Mouse (Mus musculus) gonadal fat pad, adult 2 months (tissue): Measurements from ENCODE around the gene Coa6. TPM values are rescaled to one million over a fixed set of nuclear protein-coding genes. Genes with fewer than 3 reads are reported as not detected.
A peak's percentile ranks its signal among the peaks of the same experiment; 100 is the strongest.
"Not testable (repeated sequence)": the region's sequence is repeated elsewhere in the genome, so short reads cannot be mapped to it uniquely, and the experiment has no call there.

ENCODE experiments used
- DNase-seq: peaks from one replicate; pipeline ENCODE4 v3.0.0-alpha.2; 2012; ENCODE audit warnings: low read depth
- polyA plus RNA-seq: library from polyadenylated mRNA; depleted of rRNA; stranded (reverse); fragments of >200 nt; gene quantifications from 2 replicates; pipeline ENCODE4 v1.2.3, GENCODE M21; 2012; rRNA removed

The Coa6 gene
- polyA plus RNA-seq, result 32.4 and 33.4 TPM in 2 replicates

DNA sequence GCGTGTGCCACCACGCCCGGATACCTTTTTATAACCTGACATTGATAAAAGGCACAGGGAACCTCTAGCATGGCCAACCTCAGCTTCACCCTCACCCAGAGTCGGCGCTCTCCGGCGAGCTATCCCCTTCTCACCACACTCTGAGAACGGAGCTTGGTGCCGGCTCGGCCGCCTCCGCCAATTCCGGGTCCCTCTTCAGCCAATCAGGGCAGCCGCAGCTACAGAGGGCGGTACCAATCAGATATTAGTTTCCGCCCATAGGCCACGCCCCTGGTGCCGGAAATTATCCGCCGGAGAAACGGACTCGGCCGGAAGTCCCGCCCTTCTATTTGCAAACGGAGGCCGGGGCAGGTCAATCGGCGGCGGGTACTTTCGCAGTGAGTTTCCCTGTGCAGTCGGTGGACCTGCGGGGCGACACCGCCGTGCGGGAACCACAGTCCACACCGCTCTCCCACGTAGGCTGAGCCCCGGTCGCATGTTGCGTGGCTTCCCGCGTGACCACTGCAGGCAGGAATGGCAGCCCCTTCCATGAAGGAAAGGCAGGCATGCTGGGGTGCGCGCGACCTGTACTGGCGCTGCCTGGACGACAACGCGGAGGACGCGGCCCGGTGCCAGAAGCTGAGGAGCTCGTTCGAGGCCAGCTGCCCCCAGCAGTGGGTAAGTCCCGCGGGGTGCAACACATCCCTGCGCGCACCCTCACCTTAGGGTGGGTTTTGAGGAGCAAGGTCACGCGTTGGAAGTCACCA lies at the start of gene Coa6:
TSS of gene Coa6 (plus strand) at position 342 of the 746 bp plus-strand sequence.
- DNase-seq, result peak; percentile 60

DNA sequence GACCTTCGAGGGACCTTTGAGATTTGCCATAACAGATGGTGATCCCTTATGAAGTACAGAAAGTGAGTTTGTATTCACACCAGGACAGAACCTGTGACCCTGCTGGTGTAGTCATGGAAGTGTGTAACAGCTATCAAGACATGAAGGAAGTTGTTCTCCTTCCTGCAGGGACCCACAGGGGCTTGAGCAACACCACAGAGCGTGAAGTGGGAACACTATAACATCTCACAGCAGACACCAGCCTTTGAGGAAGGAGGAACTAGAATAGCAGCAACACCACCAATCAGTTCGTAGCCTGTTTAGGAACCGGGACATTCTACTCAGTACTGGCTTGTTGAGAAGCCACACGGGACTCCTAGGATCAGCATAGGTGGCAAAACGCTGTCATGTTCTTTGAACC lies 42.7 kb upstream of the Coa6 start:
- DNase-seq, result no peak

DNA sequence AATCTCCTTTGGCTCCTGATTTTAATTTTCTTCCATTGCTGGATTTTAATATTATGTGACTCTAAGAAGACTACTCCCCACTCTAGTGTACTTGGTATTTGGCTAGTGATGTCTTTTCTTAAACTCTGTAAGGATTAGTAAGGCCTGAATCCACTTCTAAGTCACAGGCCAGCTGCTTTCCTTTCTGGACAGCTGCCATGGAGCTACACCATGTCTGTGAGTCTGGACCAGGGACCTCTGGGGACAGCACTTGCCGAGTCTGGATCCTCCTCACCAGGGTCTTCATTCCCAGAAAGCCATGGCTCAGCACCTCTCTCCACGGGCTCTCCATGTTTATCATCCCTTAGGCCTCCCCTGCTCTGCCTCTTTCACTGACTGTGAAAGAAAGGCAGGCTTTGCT lies 42.2 kb upstream of the Coa6 start:
- DNase-seq, result no peak

DNA sequence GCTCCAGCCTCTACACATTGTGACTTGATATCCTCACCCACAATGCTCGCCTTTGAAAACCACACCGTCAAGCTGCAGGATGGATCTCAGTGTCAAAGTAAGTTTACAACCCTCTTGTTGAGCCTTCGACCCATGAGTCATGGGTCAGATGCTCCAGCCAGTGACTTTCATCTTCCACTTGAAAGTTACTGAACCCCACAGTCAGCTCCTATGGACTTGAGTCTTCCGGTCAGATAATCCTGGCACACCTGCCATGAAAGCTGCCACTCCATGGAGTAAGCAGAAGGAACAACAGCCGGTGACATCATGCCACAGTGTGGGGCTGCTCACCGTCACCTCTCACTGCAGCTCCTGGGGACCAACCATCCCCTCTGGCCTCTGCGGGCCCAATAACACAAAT lies 41.0 kb upstream of the Coa6 start:
- no peak for DNase-seq

DNA sequence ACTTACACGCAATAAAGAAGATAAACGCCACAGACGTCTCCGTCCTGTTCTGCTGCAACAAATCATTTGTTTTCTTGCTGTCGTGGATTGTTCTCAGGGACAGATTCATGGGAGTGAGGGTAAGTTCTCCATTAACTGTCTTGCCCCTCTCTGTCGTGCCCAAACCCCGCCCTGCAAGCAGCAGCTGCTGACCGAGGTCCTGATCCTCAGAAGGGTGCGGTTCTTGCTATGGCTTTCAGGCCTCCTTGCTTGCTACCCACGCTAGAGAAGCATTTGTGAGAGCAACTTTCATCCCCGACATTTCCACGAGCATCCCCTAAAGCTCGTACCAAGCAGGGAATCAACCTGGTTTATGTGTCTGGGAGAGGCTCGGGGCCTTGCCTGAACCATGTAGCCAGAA lies 40.1 kb upstream of the Coa6 start:
- DNase-seq, result no peak

DNA sequence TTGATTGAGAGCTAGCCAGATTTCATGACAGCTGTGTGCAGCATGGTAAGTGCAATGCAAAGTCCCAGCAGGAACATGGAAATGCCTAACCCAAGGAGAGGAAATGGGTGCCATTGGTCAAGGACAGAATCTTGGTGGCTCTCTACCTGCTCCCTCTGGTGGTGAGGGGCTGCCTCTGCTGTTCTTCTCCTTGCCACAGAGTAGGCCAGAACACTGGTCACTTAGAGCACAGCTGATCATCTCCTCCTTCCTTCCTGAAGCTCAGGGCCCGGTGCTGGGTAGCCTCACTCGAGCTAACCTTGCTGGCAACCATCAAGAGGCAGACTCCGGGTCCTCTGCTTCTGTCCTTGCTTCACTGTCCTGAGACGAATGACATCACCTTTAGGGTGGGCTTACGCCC lies 39.6 kb upstream of the Coa6 start:
- no peak for DNase-seq

DNA sequence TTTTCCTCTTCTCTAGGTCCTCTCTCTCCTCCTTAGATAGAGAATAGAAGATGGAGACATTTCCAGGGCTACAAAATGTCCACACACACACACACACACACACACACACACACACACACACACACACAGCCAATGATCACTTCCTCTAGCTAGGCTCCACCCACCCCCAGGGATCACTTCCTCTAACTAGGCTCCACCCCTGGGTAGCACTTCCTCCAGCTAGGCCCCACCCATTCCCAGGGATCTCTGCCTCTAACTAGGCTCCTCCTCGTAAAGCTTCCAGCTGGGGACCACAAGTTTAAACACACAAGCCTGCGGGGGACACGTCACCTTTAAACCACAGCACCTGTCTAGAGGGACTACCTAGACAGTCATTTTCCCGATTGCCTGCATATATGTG lies 34.7 kb upstream of the Coa6 start:
- no peak for DNase-seq

DNA sequence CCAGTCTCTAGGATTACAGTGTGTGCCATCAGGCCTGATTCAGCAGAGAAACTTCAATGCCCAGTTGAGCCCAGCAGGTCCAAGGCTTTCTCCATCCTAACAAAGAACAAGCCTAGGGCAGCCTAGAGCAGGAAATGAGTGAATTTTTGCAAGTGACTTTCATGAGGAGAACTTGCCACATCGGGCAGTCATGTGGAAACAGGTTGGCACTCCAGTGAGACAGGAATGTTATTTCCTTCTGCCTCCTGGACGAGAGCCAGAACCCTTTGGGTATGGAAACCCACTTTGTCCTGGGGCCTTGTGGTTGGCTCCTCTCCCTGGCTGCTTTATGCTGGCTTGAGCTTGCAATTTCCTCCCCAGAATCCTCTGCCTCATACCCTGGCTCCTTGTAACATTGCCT lies 30.8 kb upstream of the Coa6 start:
- DNase-seq, result peak; percentile 60

DNA sequence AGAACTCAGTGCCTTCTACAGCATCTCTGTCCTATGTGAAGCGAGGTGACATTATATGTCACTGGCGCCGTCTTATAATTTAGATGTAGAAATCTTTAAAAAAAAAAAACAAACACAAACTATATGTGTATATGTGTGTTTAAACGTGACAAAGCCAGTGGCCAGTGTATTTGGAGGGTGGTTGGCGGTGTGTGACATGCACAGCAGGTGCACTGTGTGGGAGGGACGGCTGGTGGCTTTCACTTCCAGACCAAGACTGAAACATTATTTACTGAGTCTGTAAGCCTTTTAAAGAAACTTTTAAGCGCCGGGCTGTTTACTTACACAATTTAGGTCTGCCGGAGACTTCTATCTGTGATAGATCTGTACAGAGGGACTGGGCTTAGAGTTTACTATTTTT lies 26.9 kb upstream of the Coa6 start:
- no peak for DNase-seq

DNA sequence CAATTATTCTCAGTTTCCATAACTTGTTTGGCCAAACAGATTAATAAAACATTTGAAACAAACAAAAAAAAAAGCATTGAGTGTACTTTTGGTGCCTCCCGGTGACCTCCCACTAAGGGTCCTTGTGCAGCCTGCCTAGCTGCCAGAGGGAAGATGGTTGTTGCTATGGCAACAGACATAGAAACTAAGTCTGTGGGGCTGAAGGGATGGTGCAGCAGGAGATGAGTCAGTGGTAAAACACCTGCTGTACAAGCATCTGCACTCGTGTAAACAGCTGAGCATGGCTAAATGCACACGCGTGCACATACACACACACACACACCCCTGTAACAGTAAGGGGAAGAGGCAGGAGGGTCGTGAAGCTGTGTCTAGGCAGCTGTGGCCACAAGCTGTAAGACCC lies 26.4 kb upstream of the Coa6 start:
- no peak for DNase-seq

DNA sequence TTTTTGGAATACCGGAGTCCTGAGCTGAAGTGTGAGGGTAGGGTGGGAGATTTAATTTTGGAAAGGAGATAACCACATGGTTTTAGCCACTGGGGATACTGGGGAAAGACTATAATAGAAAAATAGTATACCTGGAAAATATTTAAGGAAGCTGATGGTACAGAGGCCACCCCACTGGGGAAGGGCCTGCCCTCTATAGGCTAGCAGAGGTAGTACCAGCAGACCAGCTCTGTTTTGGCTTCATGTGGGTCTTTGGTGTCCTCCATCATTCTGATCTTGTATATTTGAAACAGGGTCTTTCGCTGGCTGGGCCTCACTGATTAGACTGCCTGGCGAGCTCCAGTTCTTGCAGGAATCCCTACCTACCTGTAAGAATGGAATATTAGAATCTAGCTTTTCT lies 24.0 kb upstream of the Coa6 start:
- DNase-seq, result no peak

DNA sequence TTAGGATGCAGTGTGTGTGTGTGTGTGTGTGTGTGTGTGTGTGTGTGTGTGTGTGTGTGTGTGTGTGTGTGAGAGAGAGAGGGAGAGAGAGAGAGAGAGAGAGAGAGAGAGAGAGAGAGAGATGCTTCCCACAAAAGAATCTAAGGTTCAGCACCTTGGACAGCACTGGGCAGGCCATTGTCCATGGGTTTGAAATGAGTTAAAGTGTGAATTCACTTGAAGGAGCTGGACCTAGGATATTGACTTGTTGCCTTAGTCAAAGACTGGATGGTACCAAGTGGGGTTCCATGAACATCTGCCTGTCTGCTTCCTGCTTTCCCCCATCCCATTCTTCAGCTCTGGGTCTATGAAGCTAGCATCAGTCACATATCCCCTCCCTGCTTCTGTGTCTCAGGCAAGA lies 17.8 kb upstream of the Coa6 start:
- DNase-seq, result not testable (repeated sequence)

DNA sequence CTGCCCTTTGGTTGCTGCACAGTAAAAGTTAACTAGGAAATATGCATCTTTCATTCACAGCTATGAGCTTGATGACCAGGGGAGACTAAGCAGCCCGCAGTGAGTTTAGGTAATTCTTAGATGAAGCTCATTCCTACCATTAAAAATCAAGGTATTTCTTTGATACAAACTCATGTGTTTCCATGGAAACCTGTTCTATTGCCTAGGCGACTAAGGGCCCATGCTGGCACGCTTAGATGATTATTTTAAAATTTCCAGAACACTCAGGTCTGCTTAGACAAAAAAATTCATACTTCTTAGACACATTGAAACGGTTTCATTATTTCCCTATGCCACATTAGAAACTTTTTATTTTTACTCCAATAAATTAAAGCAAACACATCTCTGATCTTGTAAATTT lies 17.3 kb upstream of the Coa6 start:
- DNase-seq, result no peak

DNA sequence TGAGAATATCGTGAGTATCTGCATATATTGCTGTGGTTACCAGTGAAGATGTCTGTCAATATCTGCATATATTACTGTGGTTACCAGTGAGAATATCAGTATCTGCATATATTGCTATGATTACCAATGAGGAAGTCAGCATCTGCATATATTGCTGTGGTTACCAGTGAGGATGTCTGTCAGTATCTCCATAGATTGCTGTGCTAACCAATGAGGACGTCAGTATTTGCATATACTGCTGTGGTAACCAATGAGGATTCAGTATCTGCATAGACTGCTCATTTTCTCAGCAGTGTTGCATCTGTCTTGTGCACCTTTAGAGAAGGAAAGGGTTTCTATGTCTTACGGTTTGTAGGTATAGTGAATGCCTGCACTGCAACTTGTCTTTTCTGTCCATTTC lies 1.5 kb upstream of the Coa6 start:
- no peak for DNase-seq

DNA sequence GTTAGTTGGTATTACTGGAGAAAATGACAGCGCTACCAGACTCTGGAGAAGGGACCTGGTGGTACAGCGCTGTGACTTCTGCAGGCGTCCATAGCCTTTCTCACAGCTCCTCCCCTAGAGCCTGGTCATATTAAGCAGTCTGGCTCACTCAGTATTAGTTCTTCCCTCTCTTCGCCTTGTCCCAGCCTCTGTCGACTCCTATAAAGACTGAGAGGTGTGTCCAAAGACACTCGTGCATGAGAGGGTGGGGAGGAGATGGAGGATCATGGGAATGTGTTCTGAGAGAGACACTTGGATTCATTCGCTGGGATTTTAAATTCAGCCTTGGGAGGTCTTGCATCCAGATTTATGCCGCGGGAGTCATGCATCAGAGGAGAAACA lies 595 bp downstream of the Coa6 start:
- DNase-seq, result no peak

DNA sequence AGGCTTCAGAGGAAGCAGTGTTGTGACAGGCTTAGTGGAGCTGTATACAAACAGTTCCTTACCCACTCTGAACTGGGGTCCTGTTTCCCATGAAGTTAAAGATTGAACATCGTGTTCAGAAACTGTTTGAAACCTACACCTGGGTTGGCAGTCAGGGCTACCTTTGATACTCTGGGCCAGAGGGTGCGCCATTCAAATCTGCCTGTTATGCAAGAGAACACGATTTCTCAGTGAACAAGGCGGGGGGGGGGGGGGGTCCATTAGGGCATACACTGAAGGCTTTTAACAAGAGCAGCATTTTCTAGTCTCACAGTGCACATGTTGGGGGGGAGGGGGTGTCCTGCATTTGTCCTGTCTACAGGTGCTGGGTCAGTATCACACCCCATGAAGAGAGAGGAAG lies 1.8 kb downstream of the Coa6 start:
- DNase-seq, result no peak

DNA sequence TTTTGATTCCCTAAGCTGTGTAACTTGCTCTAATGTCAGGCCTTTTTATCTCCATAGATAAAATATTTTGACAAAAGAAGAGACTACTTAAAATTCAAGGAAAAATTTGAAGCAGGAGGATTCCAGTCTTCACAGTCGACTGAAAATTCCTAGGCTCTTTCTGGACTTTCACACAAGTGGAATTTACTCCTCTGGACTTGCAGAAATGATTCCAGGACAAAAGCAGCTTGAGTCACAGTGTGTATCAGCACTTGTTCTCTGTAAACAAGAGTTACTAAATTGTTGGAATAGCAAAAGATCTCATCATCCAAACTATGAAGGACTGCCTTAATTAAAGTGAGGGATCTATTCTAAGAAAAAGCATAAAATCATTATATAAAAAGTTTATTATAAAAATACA lies 2.6 kb downstream of the Coa6 start:
- no peak for DNase-seq

DNA sequence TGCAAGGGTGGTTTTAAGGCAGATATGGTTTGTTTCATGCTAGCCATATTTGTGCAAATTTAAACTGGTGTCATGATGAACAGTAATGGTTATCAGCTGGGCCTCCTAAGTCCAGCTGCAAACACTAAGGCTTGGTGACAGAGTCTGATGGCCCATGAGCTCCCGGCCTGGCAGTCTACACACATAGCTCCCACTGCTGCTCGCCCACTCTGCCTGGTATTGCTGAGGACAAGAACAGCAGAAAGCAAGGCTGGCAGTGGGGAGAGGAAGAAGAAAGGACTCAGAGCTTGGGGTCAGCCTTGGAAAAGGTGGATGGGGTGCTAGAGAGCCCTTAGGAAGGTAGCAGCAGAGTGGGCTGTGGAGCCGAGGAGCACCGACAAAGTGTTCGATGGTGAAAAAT lies 7.3 kb downstream of the Coa6 start:
- no peak for DNase-seq

DNA sequence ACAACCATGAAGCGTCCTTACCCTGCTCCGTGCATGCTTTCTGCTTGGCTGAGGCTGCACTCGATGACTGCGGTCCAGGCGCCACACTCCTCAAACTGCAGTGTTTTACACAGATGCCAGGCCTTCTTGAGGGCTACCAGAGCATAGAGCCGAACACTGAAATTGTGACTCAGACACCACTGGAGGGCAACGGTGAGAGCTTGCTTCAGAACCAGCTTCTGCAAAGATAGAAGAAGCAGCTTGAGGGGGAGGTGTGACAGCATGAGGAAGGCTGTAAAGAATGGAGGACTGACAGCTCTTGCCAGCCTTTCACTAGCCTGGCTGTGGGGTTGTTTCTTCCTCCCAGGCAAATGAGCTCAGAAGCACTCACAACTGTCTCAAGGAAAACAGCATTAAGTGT lies 11.5 kb downstream of the Coa6 start:
- DNase-seq, result no peak

DNA sequence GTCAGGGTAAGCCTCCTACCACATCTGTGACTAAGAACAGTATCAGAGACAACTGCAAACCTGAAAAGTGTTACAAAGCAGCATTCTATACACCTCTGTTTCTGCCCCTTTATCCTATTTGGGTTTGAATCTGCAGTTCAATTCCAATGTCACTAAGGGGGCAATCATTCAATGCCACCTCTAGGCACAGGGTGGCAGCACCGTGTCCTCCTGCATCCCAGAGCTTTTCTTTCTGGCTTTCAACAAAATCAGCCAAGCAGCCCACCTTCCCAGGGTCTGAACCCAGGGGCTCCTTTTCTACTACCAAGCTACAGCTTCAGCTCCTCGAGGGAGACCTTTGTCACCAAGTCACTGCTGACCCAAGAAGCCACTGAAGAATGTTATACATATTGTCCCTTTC lies 16.6 kb downstream of the Coa6 start:
- no peak for DNase-seq

DNA sequence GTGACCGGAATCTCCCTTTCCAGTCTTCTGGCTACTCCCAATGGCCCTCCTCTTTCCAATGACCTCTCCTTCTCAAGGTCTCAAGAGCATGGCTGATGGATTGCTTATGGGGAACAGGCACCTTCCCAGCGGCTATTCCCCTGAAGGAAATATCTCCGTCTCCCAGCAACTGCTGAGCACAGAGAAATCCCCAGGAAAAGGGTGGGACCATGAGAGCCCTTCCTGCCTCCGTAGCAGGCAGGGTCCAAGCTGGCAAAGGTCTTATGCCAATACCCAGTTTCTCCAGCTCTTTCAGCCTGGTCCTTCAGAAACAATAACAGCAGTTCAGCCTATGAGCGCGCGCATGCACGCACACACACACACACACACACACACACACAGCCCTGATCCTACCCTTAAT lies 28.8 kb downstream of the Coa6 start:
- no peak for DNase-seq

DNA sequence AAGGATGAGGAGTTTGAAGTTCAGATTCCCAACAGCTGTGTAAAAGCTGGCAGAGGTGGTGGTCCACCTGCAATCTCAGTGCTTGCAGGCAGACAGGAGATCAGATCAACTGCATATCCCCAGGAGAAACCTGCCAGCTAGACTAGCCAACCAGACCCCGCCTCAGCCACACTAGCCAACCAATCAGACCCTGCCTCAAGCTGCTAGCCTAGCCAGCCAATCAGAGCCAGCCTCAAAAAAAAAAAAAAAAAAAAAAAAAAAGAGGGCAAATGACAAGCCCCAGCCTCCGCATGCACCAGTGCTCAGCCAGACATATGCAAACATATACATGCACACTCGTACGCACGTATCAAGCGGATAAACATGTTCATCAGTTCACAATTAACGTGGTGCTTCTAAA lies 33.1 kb downstream of the Coa6 start:
- no peak for DNase-seq

DNA sequence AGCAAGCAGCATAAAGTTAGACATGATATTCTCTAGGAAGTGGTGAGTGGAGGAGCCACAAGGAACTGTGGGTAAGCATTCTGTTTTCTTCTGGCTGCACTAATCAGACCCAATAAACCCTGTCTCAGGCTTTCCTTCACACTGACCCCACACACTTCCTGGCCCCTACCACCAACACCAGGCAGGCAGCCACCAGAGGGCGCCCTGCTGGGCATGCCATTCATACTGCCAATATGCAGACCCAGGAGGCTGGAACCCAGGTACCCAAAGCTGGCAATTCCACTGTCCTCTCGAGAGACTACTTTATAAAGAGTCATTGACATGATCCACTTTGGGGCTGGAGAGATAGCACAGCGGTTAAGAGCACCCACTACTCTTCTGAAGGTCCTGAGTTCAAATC lies 38.0 kb downstream of the Coa6 start:
- DNase-seq, result no peak

DNA sequence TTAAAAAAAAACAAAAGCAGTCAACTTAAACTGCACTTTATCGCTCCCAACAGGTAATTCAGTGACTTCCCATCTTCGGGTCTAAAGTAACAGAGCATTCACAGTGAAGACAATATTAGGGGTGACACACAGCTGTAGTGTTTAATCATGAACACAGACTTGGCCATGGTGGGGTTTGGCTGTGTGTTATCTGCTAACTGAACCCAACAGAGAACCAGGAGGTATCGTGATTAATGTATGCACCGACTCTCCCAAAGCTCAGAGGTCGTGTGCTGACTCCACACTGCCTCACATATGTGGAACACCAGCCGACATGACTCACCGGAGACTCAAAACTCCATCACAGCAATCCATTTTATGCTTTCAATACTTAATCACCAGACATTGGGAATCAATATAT lies 39.4 kb downstream of the Coa6 start:
- no peak for DNase-seq
